15 mouse cellular contexts compared by ENCODE assay signal in genomic region chr13:43995623-43996022, GRCm38 (mm10).
DNase-seq lines count a peak whose midpoint lies in the region; ATAC-seq and TF ChIP-seq lines count a peak whose summit lies in the region.
"Had no signal": no experiment of that assay in that cellular context is flagged by ENCODE, and none has a peak within 500 bp of the region (broad histone marks: within the 10 kb centered on the region; RNA-seq: fewer than 3 reads in every experiment).

No protein-coding gene starts in this region.

- TF ChIP-seq CTCF in kidney, adult 2 months (conservative IDR thresholded peaks at IDR 0.05; ENCODE audit: insufficient read depth, insufficient read length, low read depth, low read length): no peak

- H3K27ac ChIP-seq in kidney, adult 2 months (ENCODE audit: insufficient read depth, low read depth, low read length): no peak overlapping the region
- no peak overlapping the region for H3K27ac ChIP-seq in kidney, embryonic 15.5 days
- H3K27ac ChIP-seq in brown adipose tissue, adult 24 weeks (replicated peaks; ENCODE audit: low read depth, low read length): 0 out of 2 replicates have a peak overlapping the region, but pooled peaks have one; percentile 2
- no peak overlapping the region for H3K27ac ChIP-seq in embryonic facial prominence, embryonic 10.5 days (replicated peaks)
- H3K27ac ChIP-seq: embryonic facial prominence, embryonic 12.5 days; forebrain, embryonic 10.5 days; heart, embryonic 15.5 days; liver, embryonic 14.5 days; midbrain, embryonic 10.5 days had no signal

- TF ChIP-seq POLR2A in kidney, adult 2 months (IDR thresholded peaks at IDR 0.05; ENCODE audit: low read depth, low read length): no peak

- 66% methylated on average over 3 of the region's 3 CpGs for WGBS in kidney, adult 2 months
- WGBS in kidney, embryonic 15.5 days: 46% methylated on average over 3 of the region's 3 CpGs
- 77% methylated on average over 3 of the region's 3 CpGs for WGBS in embryonic facial prominence, embryonic 10.5 days

- no peaks in the 10 kb centered on the region for H3K36me3 ChIP-seq in kidney, adult 2 months (ENCODE audit: control insufficient read depth, insufficient read depth, low read length)
- no peaks in the 10 kb centered on the region for H3K36me3 ChIP-seq in kidney, embryonic 15.5 days
- H3K36me3 ChIP-seq in embryonic facial prominence, embryonic 10.5 days (replicated peaks): no peaks in the 10 kb centered on the region
- H3K36me3 ChIP-seq: embryonic facial prominence, embryonic 12.5 days; forebrain, embryonic 10.5 days; heart, embryonic 15.5 days; midbrain, embryonic 10.5 days had no signal

- H3K9ac ChIP-seq in kidney, embryonic 15.5 days: no peak overlapping the region
- H3K9ac ChIP-seq: embryonic facial prominence, embryonic 12.5 days; heart, embryonic 15.5 days; liver, embryonic 14.5 days had no signal

- H3K4me1 ChIP-seq in kidney, adult 2 months (ENCODE audit: control insufficient read depth, insufficient read depth, low read length): peaks cover 10% of the 10 kb centered on the region; the same call in 1 of the 2 replicates
- H3K4me1 ChIP-seq in kidney, embryonic 15.5 days: peaks cover 17% of the 10 kb centered on the region
- H3K4me1 ChIP-seq in brown adipose tissue, adult 24 weeks (ENCODE audit: control insufficient read depth, insufficient read depth, insufficient read length, low read length): peaks cover 8% of the 10 kb centered on the region
- peaks cover 3% of the 10 kb centered on the region for H3K4me1 ChIP-seq in embryonic facial prominence, embryonic 10.5 days

- peak; percentile 76 for DNase-seq in kidney, adult 2 months
- peak; percentile 56 for DNase-seq in kidney, postnatal 14 days
- peak; percentile 63 to 68 for DNase-seq in lung, postnatal 4 days
- DNase-seq in retina, embryonic 14.5 days (ENCODE audit: low spot score): no peak
- no peak for DNase-seq in embryonic facial prominence, embryonic 10.5 days (ENCODE audit: low spot score)
- DNase-seq: cerebellum, postnatal 25 days; layer of hippocampus, adult 9-11 months had no signal

- no peaks in the 10 kb centered on the region for H3K9me3 ChIP-seq in kidney, embryonic 15.5 days (replicated peaks)
- no peaks in the 10 kb centered on the region for H3K9me3 ChIP-seq in embryonic facial prominence, embryonic 10.5 days
- H3K9me3 ChIP-seq: embryonic facial prominence, embryonic 12.5 days; forebrain, embryonic 10.5 days; heart, embryonic 15.5 days; midbrain, embryonic 10.5 days had no signal

- H3K27me3 ChIP-seq in kidney, adult 2 months (replicated peaks; ENCODE audit: control insufficient read depth, insufficient read depth, low read length): no peaks in the 10 kb centered on the region
- no peaks in the 10 kb centered on the region for H3K27me3 ChIP-seq in kidney, embryonic 15.5 days
- H3K27me3 ChIP-seq in embryonic facial prominence, embryonic 10.5 days (replicated peaks; ENCODE audit: low read depth, poor library complexity, severe bottlenecking): no peaks in the 10 kb centered on the region
- H3K27me3 ChIP-seq: embryonic facial prominence, embryonic 12.5 days; heart, embryonic 15.5 days had no signal

- H3K4me2 ChIP-seq in kidney, embryonic 15.5 days: no peak overlapping the region
- H3K4me2 ChIP-seq: embryonic facial prominence, embryonic 12.5 days; heart, embryonic 15.5 days had no signal

- no peak overlapping the region for H3K4me3 ChIP-seq in kidney, adult 2 months (ENCODE audit: insufficient read depth, low read depth, low read length)
- H3K4me3 ChIP-seq in kidney, embryonic 15.5 days (replicated peaks): no peak overlapping the region
- no peak overlapping the region for H3K4me3 ChIP-seq in brown adipose tissue, adult 24 weeks (ENCODE audit: insufficient read depth, low read depth, low read length)
- no peak overlapping the region for H3K4me3 ChIP-seq in embryonic facial prominence, embryonic 10.5 days
- H3K4me3 ChIP-seq: embryonic facial prominence, embryonic 12.5 days; forebrain, embryonic 10.5 days; heart, embryonic 15.5 days; midbrain, embryonic 10.5 days had no signal

- no peak for ATAC-seq in kidney, embryonic 15.5 days (replicated peaks; ENCODE audit: low FRiP score)
- ATAC-seq: inflammation-experienced regulatory T-cells, adult 6 months had no signal

Comparison
In these comparisons a context has a peak if more than half of its experiments do, and no peak if none do; other contexts are left out.
1. DNase-seq: peak in kidney, adult 2 months (single experiment), kidney, postnatal 14 days (single experiment) and lung, postnatal 4 days (2 of 2); none in retina, embryonic 14.5 days (single experiment) and embryonic facial prominence, embryonic 10.5 days (single experiment).